Mouse (Mus musculus): Measurements from ENCODE around the gene Emp3. TPM values are rescaled to one million over a fixed set of nuclear protein-coding genes. Genes with fewer than 3 reads are reported as not detected.
A peak's percentile ranks its signal among the peaks of the same experiment; 100 is the strongest.
"Not testable (repeated sequence)": the region's sequence is repeated elsewhere in the genome, so short reads cannot be mapped to it uniquely, and the experiment has no call there.

Gene Emp3
- total RNA-seq, 2 experiments from 2014 or later: 85.8 to 88.0 TPM

- DNase-seq (ENCODE audit: low spot score in 2 of 2): peak; percentile 68 to 89
These were observed 4.9 kb downstream of the Emp3 start for GRCm38 (mm10) chr7:45916056-45917003.

DNA sequence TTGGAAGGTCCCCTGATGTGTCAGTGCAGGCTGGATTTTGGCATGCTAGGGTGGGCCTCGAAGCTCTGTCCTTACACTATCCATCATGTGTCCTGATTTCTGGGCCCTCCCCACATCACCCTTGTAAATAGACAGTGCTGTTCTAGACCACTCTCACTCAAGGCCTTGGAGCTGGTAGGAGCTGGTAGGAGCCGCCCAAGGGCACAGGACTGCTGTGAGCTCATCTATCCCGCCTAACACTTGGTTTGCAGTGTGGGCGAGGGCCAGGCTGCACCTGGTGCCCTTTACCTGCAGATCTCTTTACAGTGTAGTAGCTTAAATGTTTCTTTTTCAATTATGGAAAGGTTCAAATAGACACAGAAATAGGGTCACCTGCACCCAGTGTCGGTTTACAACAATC, 6.2 kb downstream of the Emp3 start:
- DNase-seq (ENCODE audit: low spot score in 2 of 2): no peak

GRCm38 (mm10) chr7:45914067-45914466, 7.1 kb downstream of the Emp3 start:
- DNase-seq (ENCODE audit: low spot score in 2 of 2): no peak

GRCm38 (mm10) chr7:45909145-45909544, 12.1 kb downstream of the Emp3 start:
- DNase-seq (ENCODE audit: low spot score in 2 of 2): no peak

DNA sequence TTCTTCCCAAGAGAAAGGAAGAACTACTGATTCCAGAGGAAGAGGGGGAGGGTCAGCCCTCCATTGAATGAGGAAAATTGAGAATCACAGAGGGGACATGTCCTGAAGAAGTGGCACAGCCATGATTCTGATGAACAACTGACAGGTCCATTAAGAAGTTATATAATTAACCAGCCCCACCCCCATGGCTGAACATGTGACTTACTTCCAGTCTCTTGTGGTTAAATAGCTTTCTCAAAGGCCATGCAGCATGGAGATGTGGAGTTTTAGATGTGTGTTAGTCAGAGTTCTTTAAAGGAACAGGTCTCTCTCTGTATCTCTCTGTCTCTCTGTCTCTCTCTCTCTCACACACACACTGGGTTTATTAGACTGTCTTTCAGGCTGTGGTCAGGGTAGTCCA, 12.8 kb downstream of the Emp3 start:
- DNase-seq (ENCODE audit: low spot score in 2 of 2): no peak

- no peak for DNase-seq (ENCODE audit: low spot score in 2 of 2)
These were observed 14.6 kb downstream of the Emp3 start for GRCm38 (mm10) chr7:45906622-45907021.

DNA sequence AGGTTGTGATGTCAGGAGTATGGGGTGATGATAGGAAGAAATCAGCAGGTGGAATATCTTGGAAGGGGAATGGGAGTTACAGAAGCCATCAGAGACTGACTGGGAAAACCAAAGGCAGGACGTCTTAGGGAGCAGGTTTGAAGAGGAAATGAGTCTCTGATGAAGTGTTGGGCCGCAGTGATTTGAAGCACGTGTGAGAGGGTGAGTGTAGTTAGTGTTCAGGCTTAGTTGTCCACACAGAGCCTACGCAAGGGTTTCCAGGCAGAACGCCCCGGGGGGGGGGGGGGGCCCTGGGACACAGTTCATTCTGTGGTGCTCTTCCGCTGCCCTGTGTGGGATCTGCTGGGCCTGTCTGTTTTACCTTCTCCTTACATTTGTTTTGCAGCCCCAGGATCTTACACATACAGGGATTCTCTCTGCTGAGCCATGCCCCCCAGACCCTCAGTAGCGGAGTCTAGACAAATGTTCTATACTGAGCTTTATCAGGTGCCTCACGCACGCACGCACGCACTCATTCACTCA, 18.7 kb downstream of the Emp3 start:
- DNase-seq (ENCODE audit: low spot score in 2 of 2): no peak

DNA sequence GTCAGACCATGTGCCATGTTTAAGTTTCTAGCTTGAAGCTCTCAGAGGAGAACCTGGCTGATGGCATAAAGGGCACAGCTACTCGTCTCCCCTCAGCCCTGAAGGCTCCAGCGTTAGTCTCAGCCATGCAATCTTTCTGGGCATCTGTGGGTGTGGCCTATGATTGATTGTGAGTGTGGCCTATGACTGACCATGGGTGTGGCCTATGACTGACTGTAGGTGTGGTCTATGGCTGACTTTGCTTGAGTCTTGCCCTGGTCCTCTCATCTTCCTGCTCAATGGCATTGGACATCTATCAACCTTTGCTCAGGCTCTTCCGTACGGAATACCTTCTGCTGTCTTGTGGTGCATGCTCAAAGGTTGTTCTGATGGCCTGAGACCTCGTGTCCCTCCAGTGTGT, 19.6 kb downstream of the Emp3 start:
- DNase-seq (ENCODE audit: low spot score in 2 of 2): no peak

DNA sequence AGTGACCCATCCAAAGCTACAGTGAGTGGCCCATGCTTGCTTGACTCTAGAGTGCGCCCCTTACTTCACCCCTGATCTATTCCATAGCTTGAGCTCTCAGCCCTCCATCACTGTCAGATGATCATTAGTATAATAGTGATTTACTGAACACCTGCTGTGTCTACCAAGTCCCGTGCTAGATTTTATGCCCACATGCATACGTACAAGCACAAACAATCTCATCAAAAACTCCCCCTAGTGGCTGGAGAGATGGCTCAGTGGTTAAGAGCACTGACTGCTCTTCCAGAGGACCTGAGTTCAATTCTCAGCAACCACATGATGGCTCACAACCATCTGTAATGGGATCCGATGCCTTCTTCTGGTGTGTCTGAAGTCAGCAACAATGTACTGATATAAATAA, 23.1 kb downstream of the Emp3 start:
- not testable (repeated sequence) for DNase-seq (ENCODE audit: low spot score in 2 of 2)

DNA sequence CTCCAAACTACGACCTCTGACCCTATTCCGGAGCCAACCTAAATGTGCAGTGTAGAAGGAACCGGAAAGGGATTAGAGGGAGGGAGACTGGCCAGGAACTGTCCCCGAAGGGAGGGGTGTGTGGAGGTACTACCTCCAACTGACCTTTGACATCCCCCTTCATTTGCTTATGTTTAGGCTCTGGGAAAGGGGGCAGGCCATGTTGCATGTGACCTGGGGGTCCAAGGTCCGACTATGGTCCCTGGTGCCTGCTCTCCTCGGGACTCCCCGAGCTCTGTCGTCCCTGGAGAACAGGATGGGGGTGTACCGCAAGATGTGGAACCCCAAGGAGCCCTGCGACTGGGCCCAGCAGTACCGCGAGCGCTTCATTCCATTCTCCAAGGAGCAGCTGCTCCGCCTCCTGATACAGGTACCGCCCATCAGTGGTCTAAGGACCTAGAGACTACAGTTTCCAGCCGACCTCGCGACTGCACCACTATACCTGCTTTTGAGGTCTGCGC, 23.9 kb downstream of the Emp3 start:
- DNase-seq (ENCODE audit: low spot score in 2 of 2): peak in 1 of 2 experiments; percentile 42

- DNase-seq (ENCODE audit: low spot score in 2 of 2): peak; percentile 95 to 96
These were observed 24.5 kb downstream of the Emp3 start, which contains the start of the genes Syngr4 and Tmem143 for GRCm38 (mm10) chr7:45896517-45897257. TSS of gene Syngr4 (minus strand) at chr7:45896714. TSS of gene Tmem143 (plus strand) at chr7:45896941.

- no peak for DNase-seq (ENCODE audit: low spot score in 2 of 2)
These were observed 25.2 kb downstream of the Emp3 start for GRCm38 (mm10) chr7:45895931-45896516.

DNA sequence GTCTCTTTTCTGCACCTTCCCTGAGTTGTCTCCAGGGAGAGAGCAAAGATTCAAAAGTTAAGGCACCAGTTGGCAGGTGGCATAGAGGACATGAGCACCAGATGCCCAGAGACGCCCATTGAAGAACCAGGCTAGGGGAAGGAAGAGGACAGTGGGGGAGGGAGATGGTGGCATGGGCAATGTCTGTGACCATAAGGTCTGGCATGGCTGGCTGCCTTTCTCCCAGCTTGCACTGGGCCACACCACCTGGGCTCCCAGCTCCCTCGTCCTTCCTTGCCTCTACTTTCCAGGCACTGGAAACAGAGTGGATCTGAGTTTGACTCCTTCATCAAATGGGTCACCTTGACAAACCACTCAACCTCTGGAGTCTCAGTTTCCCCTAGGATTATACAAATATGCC, 28.6 kb downstream of the Emp3 start:
- DNase-seq (ENCODE audit: low spot score in 2 of 2): no peak

GRCm38 (mm10) chr7:45887246-45887645, 34.0 kb downstream of the Emp3 start:
- DNase-seq (ENCODE audit: low spot score in 2 of 2): no peak

GRCm38 (mm10) chr7:45881011-45881410, 40.2 kb downstream of the Emp3 start:
- DNase-seq (ENCODE audit: low spot score in 2 of 2): no peak

- no peak for DNase-seq (ENCODE audit: low spot score in 2 of 2)
These were observed 40.7 kb downstream of the Emp3 start for GRCm38 (mm10) chr7:45880531-45880930.

DNA sequence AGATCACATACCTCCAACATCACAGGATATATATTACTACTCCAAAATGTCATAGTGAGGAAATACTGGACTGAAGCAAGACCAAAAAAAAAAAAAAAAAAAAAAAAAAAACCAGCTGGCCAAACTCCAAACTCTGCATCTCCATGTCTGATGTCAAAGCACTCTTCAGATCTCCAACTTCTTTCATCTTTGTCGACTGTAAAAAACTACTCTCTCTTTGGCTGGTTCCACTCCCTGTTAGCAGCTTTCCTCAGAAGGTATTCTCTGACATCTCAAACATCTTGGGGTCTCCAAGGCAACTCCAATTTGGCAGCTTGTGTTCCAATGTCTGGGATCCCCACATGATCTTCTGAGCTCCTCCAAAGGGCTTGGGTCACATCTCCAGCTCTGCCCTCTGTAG, 42.9 kb downstream of the Emp3 start, which contains the start of gene Grin2d:
Gene Grin2d, minus strand, starts transcription at position 101 of the 400 bp plus-strand sequence.
- DNase-seq (ENCODE audit: low spot score in 2 of 2): not testable (repeated sequence)

DNA sequence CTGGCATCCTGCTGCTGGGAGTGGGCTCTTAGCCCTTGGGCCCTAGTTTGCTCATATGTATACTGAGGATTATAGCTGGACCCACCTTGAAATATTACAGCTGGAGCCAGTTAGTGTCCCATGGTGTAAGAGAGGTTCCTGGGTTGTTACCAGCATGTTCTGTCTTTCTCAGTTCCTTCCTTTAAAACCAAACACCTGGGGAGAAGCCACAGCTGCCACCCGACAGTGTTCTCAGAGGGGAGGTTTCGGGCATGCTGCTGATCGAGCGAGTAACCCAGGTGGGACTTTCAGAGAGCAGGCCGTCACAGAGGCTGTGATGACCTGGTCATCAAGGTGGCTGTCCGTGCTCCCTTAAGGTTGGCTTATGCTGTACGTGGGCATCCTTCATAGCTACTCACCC, 44.3 kb downstream of the Emp3 start:
- no peak for DNase-seq (ENCODE audit: low spot score in 2 of 2)

DNA sequence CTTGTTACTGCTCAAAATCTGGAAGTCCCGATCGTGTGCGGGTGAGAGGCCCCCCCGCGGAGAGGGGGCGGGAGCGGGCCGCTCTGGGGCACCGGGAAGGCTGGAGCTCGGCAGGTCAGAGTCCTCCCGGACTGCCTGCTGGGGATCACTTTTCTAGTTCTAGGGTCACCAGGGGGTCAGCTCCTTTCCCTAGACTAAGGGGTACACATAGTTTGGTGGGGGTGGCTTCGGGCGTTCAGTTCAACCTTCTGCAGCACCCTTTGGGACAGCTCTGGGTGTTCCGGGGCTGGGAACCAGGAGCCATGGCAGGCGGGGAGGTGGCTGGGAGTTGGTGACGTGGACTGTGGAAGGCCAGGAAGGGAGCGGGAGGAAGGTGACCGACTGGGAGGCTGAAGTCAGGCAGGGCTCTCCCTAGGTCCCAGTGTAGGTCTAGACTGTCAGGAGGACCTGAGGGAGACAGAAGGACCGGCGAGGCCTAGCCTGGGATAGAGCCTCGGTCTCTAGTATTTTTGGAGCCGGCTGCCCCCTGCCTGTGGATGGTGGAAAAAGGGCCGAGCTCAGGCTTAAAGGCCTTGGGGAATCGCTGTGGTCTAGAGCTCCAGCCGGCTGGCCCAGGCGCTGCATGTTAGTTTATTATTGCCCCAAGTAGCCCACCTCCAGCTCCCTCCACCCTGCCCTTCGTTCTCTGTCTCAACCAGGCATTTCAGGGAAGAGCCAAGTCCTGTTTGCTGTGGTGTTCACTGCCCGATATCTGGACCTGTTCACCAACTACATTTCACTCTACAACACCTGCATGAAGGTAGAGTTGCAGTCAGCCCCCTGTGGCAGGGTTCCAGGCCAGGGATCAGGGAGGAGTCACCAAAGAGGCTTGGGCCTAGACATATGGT, 47.9 kb downstream of the Emp3 start:
- peak in 1 of 2 experiments; percentile 56 for DNase-seq (ENCODE audit: low spot score in 2 of 2)

- peak; percentile 80 to 86 for DNase-seq (ENCODE audit: low spot score in 2 of 2)
These were observed 48.6 kb downstream of the Emp3 start, which contains the start of gene Kdelr1 for GRCm38 (mm10) chr7:45872624-45873023. TSS of gene Kdelr1 (plus strand) at chr7:45872772.

Measured in gastrocnemius, postnatal 4 days (tissue).